In the genomic region with DNA sequence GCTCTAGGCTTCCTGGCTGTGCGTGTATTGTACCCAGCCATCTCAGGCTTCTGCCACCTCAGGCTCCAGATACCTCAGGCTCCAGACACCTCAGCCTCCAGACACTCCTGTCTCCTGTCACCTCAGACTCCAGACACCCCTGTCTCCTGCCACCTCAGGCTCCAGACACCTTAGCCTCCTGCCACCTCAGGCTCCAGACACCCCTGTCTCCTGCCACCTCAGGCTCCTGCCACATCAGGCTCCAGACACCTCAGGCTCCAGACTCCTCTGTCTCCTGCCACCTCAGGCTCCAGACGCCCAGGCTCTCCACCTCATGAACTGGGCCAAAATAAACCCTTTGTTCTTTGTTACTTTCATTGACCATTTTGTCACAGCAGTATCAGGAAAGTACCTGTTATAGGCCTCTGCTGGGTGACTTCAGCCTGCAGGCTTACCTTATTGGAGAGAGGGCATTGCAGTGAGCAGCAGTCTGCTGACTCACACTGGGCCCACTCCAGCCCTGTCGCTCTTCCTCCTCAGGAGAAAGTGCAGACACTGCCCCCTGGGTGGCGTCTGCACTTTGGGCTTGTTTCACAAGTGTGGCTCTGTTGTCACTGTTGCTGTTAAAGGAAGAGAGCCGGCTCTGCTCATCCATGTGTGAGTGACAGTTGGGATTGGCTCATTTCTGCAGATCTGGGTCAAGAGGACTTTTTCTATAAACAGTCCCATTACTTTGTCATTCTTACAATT, we compare ENCODE assay signal across 8 mouse cellular contexts.
A peak's percentile ranks its signal among the peaks of the same experiment; 100 is the strongest.
DNase-seq lines count a peak whose midpoint lies in the region; ATAC-seq lines count a peak whose summit lies in the region.

No protein-coding gene starts in this region.

- no peaks in the 10 kb centered on the region for H3K27me3 ChIP-seq in hindbrain, embryonic 12.5 days
- H3K27me3 ChIP-seq in liver, embryonic 11.5 days (replicated peaks; ENCODE audit: control insufficient read depth, insufficient read depth, low read length) = no peaks in the 10 kb centered on the region
- no peaks in the 10 kb centered on the region for H3K27me3 ChIP-seq in midbrain, embryonic 16.5 days (ENCODE audit: control insufficient read depth, insufficient read depth, low read depth, low read length)

- peak overlapping the region; percentile 94 for H3K27ac ChIP-seq in brown adipose tissue, adult 24 weeks (replicated peaks; ENCODE audit: low read depth, low read length)
- peak overlapping the region; percentile 48 for H3K27ac ChIP-seq in hindbrain, embryonic 12.5 days
- H3K27ac ChIP-seq in liver, embryonic 11.5 days (ENCODE audit: low read depth, low read length) = peak overlapping the region; percentile 57
- peak overlapping the region; percentile 10; the same call in 1 of the 2 replicates for H3K27ac ChIP-seq in midbrain, embryonic 16.5 days (ENCODE audit: low read length)

- H3K4me1 ChIP-seq in brown adipose tissue, adult 24 weeks (ENCODE audit: control insufficient read depth, insufficient read depth, insufficient read length, low read length) = peaks cover 41% of the 10 kb centered on the region
- peaks cover 23% of the 10 kb centered on the region for H3K4me1 ChIP-seq in hindbrain, embryonic 12.5 days
- peaks cover 6% of the 10 kb centered on the region; the same call in 1 of the 2 replicates for H3K4me1 ChIP-seq in liver, embryonic 11.5 days (replicated peaks; ENCODE audit: control insufficient read depth, insufficient read depth, low read length)
- H3K4me1 ChIP-seq in midbrain, embryonic 16.5 days (ENCODE audit: control insufficient read depth, insufficient read depth, low read length) = peaks cover 16% of the 10 kb centered on the region

- DNase-seq in gastrocnemius, postnatal 25 days = peak; percentile 28
- DNase-seq in gastrocnemius, adult 18-20 months (ENCODE audit: low spot score) = no peak
- no peak for DNase-seq in liver, embryonic 11.5 days (ENCODE audit: low spot score)
- no peak for DNase-seq in layer of hippocampus, postnatal 36 days
- no peak for DNase-seq in layer of hippocampus, postnatal 10 days (ENCODE audit: low spot score in 2 of 2)

- peak; percentile 36; the same call in 1 of the 2 replicates for ATAC-seq in hindbrain, embryonic 12.5 days (ENCODE audit: low FRiP score)
- peak; percentile 58 for ATAC-seq in liver, embryonic 11.5 days (replicated peaks; ENCODE audit: low FRiP score)
- ATAC-seq in midbrain, embryonic 16.5 days = no peak

- no peaks in the 10 kb centered on the region for H3K9me3 ChIP-seq in hindbrain, embryonic 12.5 days (replicated peaks)
- no peaks in the 10 kb centered on the region for H3K9me3 ChIP-seq in liver, embryonic 11.5 days (ENCODE audit: control insufficient read depth, low read length)
- H3K9me3 ChIP-seq in midbrain, embryonic 16.5 days (replicated peaks; ENCODE audit: control insufficient read depth, low read length, poor library complexity, severe bottlenecking) = no peaks in the 10 kb centered on the region

- WGBS in hindbrain, embryonic 12.5 days = 39% methylated on average over 5 of the region's 5 CpGs
- 43% methylated on average over 5 of the region's 5 CpGs for WGBS in liver, embryonic 11.5 days
- 44% methylated on average over 5 of the region's 5 CpGs for WGBS in midbrain, embryonic 16.5 days

- H3K4me3 ChIP-seq in brown adipose tissue, adult 24 weeks (ENCODE audit: insufficient read depth, low read depth, low read length) = no peak overlapping the region; the same call in 1 of the 2 replicates
- H3K4me3 ChIP-seq in hindbrain, embryonic 12.5 days = no peak overlapping the region
- no peak overlapping the region for H3K4me3 ChIP-seq in liver, embryonic 11.5 days (ENCODE audit: low read depth, low read length)
- H3K4me3 ChIP-seq in midbrain, embryonic 16.5 days (ENCODE audit: low read depth, low read length) = no peak overlapping the region

- no peak overlapping the region for H3K4me2 ChIP-seq in hindbrain, embryonic 12.5 days (replicated peaks)
- no peak overlapping the region for H3K4me2 ChIP-seq in liver, embryonic 11.5 days
- H3K4me2 ChIP-seq in midbrain, embryonic 16.5 days (ENCODE audit: low read length) = no peak overlapping the region

- no peak overlapping the region for H3K9ac ChIP-seq in hindbrain, embryonic 12.5 days
- peak overlapping the region; percentile 25; the same call in 1 of the 2 replicates for H3K9ac ChIP-seq in liver, embryonic 11.5 days (ENCODE audit: low read depth, low read length)
- no peak overlapping the region for H3K9ac ChIP-seq in midbrain, embryonic 16.5 days (ENCODE audit: low read depth, low read length)

- H3K36me3 ChIP-seq in hindbrain, embryonic 12.5 days = no peaks in the 10 kb centered on the region; the same call in 1 of the 2 replicates
- H3K36me3 ChIP-seq in liver, embryonic 11.5 days (ENCODE audit: control insufficient read depth, insufficient read depth, low read length) = peaks cover 5% of the 10 kb centered on the region; the same call in 1 of the 2 replicates
- no peaks in the 10 kb centered on the region for H3K36me3 ChIP-seq in midbrain, embryonic 16.5 days (ENCODE audit: control insufficient read depth, insufficient read depth, low read length)

Comparison
In these comparisons a context has a peak if more than half of its experiments do, and no peak if none do; other contexts are left out.
1. H3K27ac ChIP-seq: peak in every context shown above with its lines; median percentile 94 in brown adipose tissue, adult 24 weeks; 57 in liver, embryonic 11.5 days; 48 in hindbrain, embryonic 12.5 days; 10 in midbrain, embryonic 16.5 days.